Mouse (Mus musculus) megakaryocyte, adult 5-6 weeks (primary cell): ENCODE results near the gene Ocm. TPM values are rescaled to one million over a fixed set of nuclear protein-coding genes. Genes with fewer than 3 reads are reported as not detected.

Source experiments
- ATAC-seq: 2 replicates; pipeline ENCODE4 v1.8.0; 2016; ENCODE audit warnings: mild to moderate bottlenecking, inconsistent platforms; ENCODE audit not compliant: poor library complexity, severe bottlenecking
- total RNA-seq, 2 experiments: library from RNA; stranded (forward) in 1 of 2; stranded (reverse) in 1 of 2; fragments of 153-499, 151-499 nt in 1 of 2; fragments of 221-1000, 200-1000 nt in 1 of 2; gene quantifications; 2 replicates each; pipeline versions ENCODE4 v1.2.3 to v1.2.4; 2015 to 2017

Gene Ocm
- total RNA-seq, 2 experiments from 2014 or later = not detected

- ATAC-seq = peak; percentile 92
Measured at GRCm38 (mm10) chr5:144002461-144003192, 23.8 kb downstream of the Ocm start.

GRCm38 (mm10) chr5:143999409-143999808 is 27.1 kb downstream of the Ocm start:
- ATAC-seq = no peak

GRCm38 (mm10) chr5:143994632-143995365 is 31.7 kb downstream of the Ocm start:
- no peak for ATAC-seq

GRCm38 (mm10) chr5:143993849-143994248 is 32.6 kb downstream of the Ocm start:
- no peak for ATAC-seq

GRCm38 (mm10) chr5:143993260-143993659 is 33.2 kb downstream of the Ocm start:
- ATAC-seq = no peak

GRCm38 (mm10) chr5:143992661-143993060 is 33.8 kb downstream of the Ocm start:
- ATAC-seq = no peak

- ATAC-seq = peak; percentile 97
Measured at GRCm38 (mm10) chr5:143990086-143990485, 36.4 kb downstream of the Ocm start.

- ATAC-seq = no peak
Measured at GRCm38 (mm10) chr5:143989046-143989445, 37.4 kb downstream of the Ocm start.

GRCm38 (mm10) chr5:143987596-143987995 is 38.9 kb downstream of the Ocm start:
- ATAC-seq = no peak

- ATAC-seq = no peak
Measured at GRCm38 (mm10) chr5:143985381-143985780, 41.1 kb downstream of the Ocm start.

- no peak for ATAC-seq
Measured at GRCm38 (mm10) chr5:143982361-143982760, 44.1 kb downstream of the Ocm start.

GRCm38 (mm10) chr5:143980858-143981257 is 45.6 kb downstream of the Ocm start:
- ATAC-seq = no peak

GRCm38 (mm10) chr5:143976726-143977431 is 49.6 kb downstream of the Ocm start:
- 0 out of 2 replicates have a peak, but pooled peaks have one; percentile 18 for ATAC-seq

- no peak for ATAC-seq
Measured at GRCm38 (mm10) chr5:143976232-143976631, 50.2 kb downstream of the Ocm start.

- peak; percentile 46; the same call in 1 of the 2 replicates for ATAC-seq
Measured at GRCm38 (mm10) chr5:143975631-143975933, 50.9 kb downstream of the Ocm start.

GRCm38 (mm10) chr5:143974931-143975630 is 51.4 kb downstream of the Ocm start:
- peak; percentile 97 for ATAC-seq

GRCm38 (mm10) chr5:143972628-143973027 is 53.8 kb downstream of the Ocm start:
- no peak for ATAC-seq
